Mouse (Mus musculus) G1E (cell line): Measurements from ENCODE around the gene Stk38. TPM values are rescaled to one million over a fixed set of nuclear protein-coding genes. Genes with fewer than 3 reads are reported as not detected.
A peak's percentile ranks its signal among the peaks of the same experiment; 100 is the strongest.

Experiments
- ATAC-seq: 2 replicates; pipeline ENCODE4 v1.8.0; 2016; ENCODE audit warnings: mild to moderate bottlenecking; ENCODE audit not compliant: insufficient number of reproducible peaks, poor library complexity, low FRiP score, severe bottlenecking; ENCODE audit errors: extremely low read depth
- DNase-seq: peaks from one replicate; pipeline ENCODE4 v3.0.0; 2012; ENCODE audit warnings: low spot score
- H3K27me3 ChIP-seq: 2 replicates; pipeline ENCODE4 v1.6.1; 2012; ENCODE audit warnings: mild to moderate bottlenecking, low read length, inconsistent platforms; ENCODE audit not compliant: insufficient read depth
- H3K36me3 ChIP-seq: replicated peaks from 2 replicates; pipeline ENCODE3; 2012; ENCODE audit warnings: mild to moderate bottlenecking, inconsistent platforms
- H3K4me1 ChIP-seq: 2 replicates; pipeline ENCODE4 v1.6.1; 2012; ENCODE audit warnings: low read depth, low read length, inconsistent platforms, mixed read lengths; ENCODE audit not compliant: insufficient read depth
- H3K4me3 ChIP-seq: 2 replicates; pipeline ENCODE4 v1.5.1; 2012; ENCODE audit warnings: low read depth, mild to moderate bottlenecking, inconsistent platforms, low read length, moderate library complexity, mixed read lengths
- H3K9me3 ChIP-seq: replicated peaks from 2 replicates; pipeline ENCODE4 v1.6.1; 2012; ENCODE audit warnings: inconsistent platforms
- CTCF ChIP-seq: IDR thresholded peaks from 2 replicates; pipeline ENCODE4 v1.5.1; 2012; ENCODE audit warnings: low read depth, low read length, inconsistent platforms, mixed read lengths
- GATA1 ChIP-seq: IDR thresholded peaks from 2 replicates; pipeline ENCODE4 v1.6.1; 2012; ENCODE audit warnings: borderline replicate concordance, low read length, inconsistent platforms, mixed read lengths
- GATA2 ChIP-seq: IDR thresholded peaks from 2 replicates; pipeline ENCODE4 v1.6.1; 2012; ENCODE audit warnings: low read depth, low read length, inconsistent platforms, borderline replicate concordance
- POLR2AphosphoS5 ChIP-seq: IDR thresholded peaks from 2 replicates; pipeline ENCODE4 v1.6.1; 2012; ENCODE audit warnings: low read depth, low read length, inconsistent platforms; ENCODE audit not compliant: insufficient replicate concordance
- TAL1 ChIP-seq: conservative IDR thresholded peaks from 2 replicates; pipeline ENCODE4 v1.6.1; 2012; ENCODE audit warnings: low read depth, low read length, inconsistent platforms, mixed read lengths
- polyA plus RNA-seq: library from polyadenylated mRNA; stranded (reverse); fragments of >175 nt; gene quantifications from 2 replicates; pipeline ENCODE4 v1.2.3, GENCODE M21; 2012
- total RNA-seq, 2 experiments: library from RNA; stranded (forward) in 1 of 2; stranded (reverse) in 1 of 2; fragments of 200-1000 nt in 1 of 2; fragments of >200 nt in 1 of 2; fragmentation: Nextera tagmentation in 1 of 2; gene quantifications; 2 replicates each; pipeline ENCODE4 v1.2.3; 2014 to 2017

Stk38 gene
- total and polyA plus RNA-seq, 3 experiments, result 82.7 to 234 (median 97.6) TPM

GRCm38 (mm10) chr17:28990060-28990459 lies 17.7 kb downstream of the Stk38 start:
- no peaks in the 10 kb centered on the region for H3K9me3 ChIP-seq
- TF ChIP-seq TAL1 (no peak), POLR2AphosphoS5 (no peak), GATA2 (no peak), CTCF (no peak), GATA1 (no peak)
- DNase-seq (no peak), ATAC-seq (no peak)
- H3K36me3 ChIP-seq, result peaks cover 79% of the 10 kb centered on the region
- H3K27me3 ChIP-seq, result no peaks in the 10 kb centered on the region
- H3K4me3 ChIP-seq, result no peak overlapping the region
- H3K4me1 ChIP-seq, result peaks cover 4% of the 10 kb centered on the region; the same call in 1 of the 2 replicates

GRCm38 (mm10) chr17:28988996-28989395 lies 18.8 kb downstream of the Stk38 start:
- DNase-seq, result no peak
- H3K4me1 ChIP-seq, result peaks cover 4% of the 10 kb centered on the region; the same call in 1 of the 2 replicates

GRCm38 (mm10) chr17:28988291-28988690 lies 19.5 kb downstream of the Stk38 start:
- Histone ChIP-seq H3K4me1 (peaks cover 4% of the 10 kb centered on the region; the same call in 1 of the 2 replicates), H3K9me3 (no peaks in the 10 kb centered on the region), H3K4me3 (no peak overlapping the region), H3K36me3 (peaks cover 87% of the 10 kb centered on the region), H3K27me3 (no peaks in the 10 kb centered on the region)
- DNase-seq (no peak), ATAC-seq (no peak)
- TF ChIP-seq CTCF, result no peak
- TF ChIP-seq GATA2, result no peak
- TF ChIP-seq TAL1, result no peak
- TF ChIP-seq GATA1, result no peak
- TF ChIP-seq POLR2AphosphoS5, result no peak

More at GRCm38 (mm10) chr17:28988996-28989395, 18.8 kb downstream of the Stk38 start:
- Histone ChIP-seq H3K36me3 (peaks cover 81% of the 10 kb centered on the region), H3K4me3 (no peak overlapping the region), H3K27me3 (no peaks in the 10 kb centered on the region), H3K9me3 (no peaks in the 10 kb centered on the region)
- ATAC-seq, result no peak
- no peak for TF ChIP-seq POLR2AphosphoS5

GRCm38 (mm10) chr17:28987713-28988112 lies 20.1 kb downstream of the Stk38 start:
- Histone ChIP-seq H3K9me3 (no peaks in the 10 kb centered on the region), H3K27me3 (no peaks in the 10 kb centered on the region), H3K36me3 (peaks cover 89% of the 10 kb centered on the region), H3K4me3 (no peak overlapping the region), H3K4me1 (peaks cover 4% of the 10 kb centered on the region; the same call in 1 of the 2 replicates)
- no peak for ATAC-seq
- no peak for DNase-seq
- TF ChIP-seq GATA1, result no peak
- TF ChIP-seq CTCF, result peak; percentile 56

GRCm38 (mm10) chr17:28986833-28987232 lies 21.0 kb downstream of the Stk38 start:
- ATAC-seq, result no peak
- no peak for DNase-seq
- TF ChIP-seq CTCF (peak; percentile 56), GATA1 (no peak), TAL1 (no peak), POLR2AphosphoS5 (no peak), GATA2 (no peak)
- Histone ChIP-seq H3K36me3 (peaks cover 94% of the 10 kb centered on the region), H3K4me3 (no peak overlapping the region), H3K27me3 (no peaks in the 10 kb centered on the region), H3K4me1 (peaks cover 4% of the 10 kb centered on the region; the same call in 1 of the 2 replicates), H3K9me3 (no peaks in the 10 kb centered on the region)

- no peak for ATAC-seq
- no peak overlapping the region for H3K4me3 ChIP-seq
- TF ChIP-seq GATA1, result no peak
- TF ChIP-seq POLR2AphosphoS5, result no peak
- TF ChIP-seq TAL1, result no peak
- TF ChIP-seq GATA2, result no peak
- H3K36me3 ChIP-seq, result peaks cover 89% of the 10 kb centered on the region
- peaks cover 4% of the 10 kb centered on the region; the same call in 1 of the 2 replicates for H3K4me1 ChIP-seq
- H3K9me3 ChIP-seq, result no peaks in the 10 kb centered on the region
- DNase-seq, result no peak
- H3K27me3 ChIP-seq, result no peaks in the 10 kb centered on the region
Observed at GRCm38 (mm10) chr17:28984724-28985420, 22.9 kb downstream of the Stk38 start.

GRCm38 (mm10) chr17:28982591-28982990 lies 25.2 kb downstream of the Stk38 start:
- DNase-seq, result no peak
- no peaks in the 10 kb centered on the region for H3K27me3 ChIP-seq
- H3K9me3 ChIP-seq, result no peaks in the 10 kb centered on the region
- H3K36me3 ChIP-seq, result peaks cover 87% of the 10 kb centered on the region
- no peak overlapping the region for H3K4me3 ChIP-seq
- H3K4me1 ChIP-seq, result peaks cover 4% of the 10 kb centered on the region; the same call in 1 of the 2 replicates
- TF ChIP-seq POLR2AphosphoS5, result no peak
- ATAC-seq, result no peak
